Comparison of ENCODE assay signal across 24 mouse cellular contexts in genomic region chr4:83318758-83319157, GRCm38 (mm10). TPM values are rescaled to one million over a fixed set of nuclear protein-coding genes. Genes with fewer than 3 reads are reported as not detected.
DNase-seq lines count a peak whose midpoint lies in the region; ATAC-seq and TF ChIP-seq lines count a peak whose summit lies in the region.
"Had no signal": no experiment of that assay in that cellular context is flagged by ENCODE, and none has a peak within 500 bp of the region (broad histone marks: within the 10 kb centered on the region; RNA-seq: fewer than 3 reads in every experiment).

No protein-coding gene starts in this region.

- H3K36me3 ChIP-seq in ES-Bruce4 (ENCODE audit: control insufficient read depth, insufficient read depth, low read length, poor library complexity, severe bottlenecking), result no peaks in the 10 kb centered on the region
- H3K36me3 ChIP-seq in hindbrain, embryonic 10.5 days, result no peaks in the 10 kb centered on the region
- no peaks in the 10 kb centered on the region for H3K36me3 ChIP-seq in neural tube, embryonic 15.5 days
- H3K36me3 ChIP-seq: embryonic facial prominence, embryonic 13.5 days; embryonic facial prominence, embryonic 15.5 days; forebrain, embryonic 10.5 days; forebrain, embryonic 12.5 days; G1E had no signal

- ATAC-seq in neural tube, embryonic 15.5 days (ENCODE audit: low FRiP score), result no peak
- ATAC-seq: forebrain, embryonic 14.5 days; forebrain, embryonic 16.5 days; Patski had no signal

- WGBS in hindbrain, embryonic 10.5 days, result 45% methylated on average over 3 of the region's 3 CpGs
- 46% methylated on average over 3 of the region's 3 CpGs for WGBS in neural tube, embryonic 15.5 days

- H3K4me1 ChIP-seq in ES-Bruce4 (ENCODE audit: control insufficient read depth, insufficient read depth, low read length), result peaks cover 14% of the 10 kb centered on the region
- peaks cover 21% of the 10 kb centered on the region for H3K4me1 ChIP-seq in hindbrain, embryonic 10.5 days (replicated peaks)
- peaks cover 22% of the 10 kb centered on the region for H3K4me1 ChIP-seq in neural tube, embryonic 15.5 days

- no peaks in the 10 kb centered on the region for H3K27me3 ChIP-seq in ES-Bruce4 (ENCODE audit: control insufficient read depth, insufficient read depth, low read length, poor library complexity, severe bottlenecking)
- H3K27me3 ChIP-seq in hindbrain, embryonic 10.5 days (ENCODE audit: insufficient read depth, poor library complexity, severe bottlenecking), result peaks cover 19% of the 10 kb centered on the region
- H3K27me3 ChIP-seq in neural tube, embryonic 15.5 days (replicated peaks), result peaks cover 10% of the 10 kb centered on the region; the same call in 1 of the 2 replicates
- H3K27me3 ChIP-seq: embryonic facial prominence, embryonic 13.5 days; embryonic facial prominence, embryonic 15.5 days; Patski had no signal

- DNase-seq in ES-CJ7 (ENCODE audit: low read depth, low spot score) (peak; percentile 51), R1 (ENCODE audit: low read depth, low spot score) (peak; percentile 66)
- no peak for DNase-seq in hindbrain, embryonic 10.5 days (ENCODE audit: low spot score)
- DNase-seq in urinary bladder, postnatal 25 days (ENCODE audit: low spot score), result no peak
- DNase-seq: adrenal gland, adult 8-10 months; adrenal gland, postnatal 14 days; adrenal gland, postnatal 36 days; cerebellum, adult 11-12 months; cerebellum, adult 2 months; cerebellum, adult 9-10 months; cerebellum, postnatal 10 days; cerebellum, postnatal 25 days; embryo, embryonic 11 days had no signal

- no peak overlapping the region for H3K9ac ChIP-seq in ES-Bruce4 (ENCODE audit: low read depth, poor library complexity, severe bottlenecking)
- no peak overlapping the region for H3K9ac ChIP-seq in neural tube, embryonic 15.5 days (replicated peaks)
- H3K9ac ChIP-seq: embryonic facial prominence, embryonic 13.5 days; embryonic facial prominence, embryonic 15.5 days; forebrain, embryonic 12.5 days had no signal

- no peak overlapping the region for H3K4me3 ChIP-seq in ES-Bruce4 (ENCODE audit: low read depth, low read length)
- no peak overlapping the region for H3K4me3 ChIP-seq in hindbrain, embryonic 10.5 days
- H3K4me3 ChIP-seq in neural tube, embryonic 15.5 days (replicated peaks), result no peak overlapping the region
- H3K4me3 ChIP-seq: embryonic facial prominence, embryonic 13.5 days; embryonic facial prominence, embryonic 15.5 days; erythroblast, embryonic 14.5 days; forebrain, embryonic 10.5 days; forebrain, embryonic 12.5 days had no signal

- TF ChIP-seq POLR2A in ES-Bruce4 (IDR thresholded peaks at IDR 0.05; ENCODE audit: insufficient read depth, low read length), result no peak

- H3K4me2 ChIP-seq in neural tube, embryonic 15.5 days, result no peak overlapping the region
- H3K4me2 ChIP-seq: embryonic facial prominence, embryonic 13.5 days; embryonic facial prominence, embryonic 15.5 days; forebrain, embryonic 12.5 days had no signal

- peak overlapping the region; percentile 91 for H3K27ac ChIP-seq in ES-Bruce4 (ENCODE audit: insufficient read depth, low read length)
- no peak overlapping the region for H3K27ac ChIP-seq in hindbrain, embryonic 10.5 days
- H3K27ac ChIP-seq in neural tube, embryonic 15.5 days (replicated peaks), result no peak overlapping the region
- H3K27ac ChIP-seq: embryonic facial prominence, embryonic 13.5 days; embryonic facial prominence, embryonic 15.5 days; forebrain, embryonic 10.5 days; forebrain, embryonic 12.5 days had no signal

- no peaks in the 10 kb centered on the region for H3K9me3 ChIP-seq in ES-Bruce4 (replicated peaks; ENCODE audit: control insufficient read depth, insufficient read depth, low read length, poor library complexity, severe bottlenecking)
- H3K9me3 ChIP-seq in hindbrain, embryonic 10.5 days, result no peaks in the 10 kb centered on the region
- H3K9me3 ChIP-seq in neural tube, embryonic 15.5 days (replicated peaks), result no peaks in the 10 kb centered on the region
- H3K9me3 ChIP-seq: embryonic facial prominence, embryonic 13.5 days; embryonic facial prominence, embryonic 15.5 days; forebrain, embryonic 10.5 days; forebrain, embryonic 12.5 days had no signal

- no peak for TF ChIP-seq EP300 in ES-Bruce4 (IDR thresholded peaks at IDR 0.05; ENCODE audit: insufficient read depth, low read depth, low read length)

- no peak for TF ChIP-seq CTCF in ES-Bruce4 (IDR thresholded peaks at IDR 0.05; ENCODE audit: low read depth, low read length)

RNA-seq across cellular contexts. Expression of gene Ttc39b, which starts 5.3 kb away (rescaled TPM):
- 36.8 and 48.9 TPM in 2 replicates for polyA plus RNA-seq in ES-Bruce4 (2011; ENCODE audit: insufficient read depth, insufficient read length, low read depth, missing spikeins)
- 1.8 and 2.5 TPM in 2 replicates for polyA plus RNA-seq in hindbrain, embryonic 10.5 days (2016; fragmentation: Nextera tagmentation; extraction: Ambion mirVana)
- 7.4 and 7.7 TPM in 2 replicates for polyA plus RNA-seq in neural tube, embryonic 15.5 days (2015; fragmentation: Nextera tagmentation; extraction: Ambion mirVana)
- polyA plus RNA-seq: G1E had no signal

Comparison
In these comparisons a context has a peak if more than half of its experiments do, and no peak if none do; other contexts are left out.
1. DNase-seq: peak in ES-CJ7 (single experiment) and R1 (single experiment); none in hindbrain, embryonic 10.5 days (single experiment) and urinary bladder, postnatal 25 days (single experiment).